Mouse (Mus musculus) telencephalon, adult 2 months (tissue): Measurements from ENCODE around the gene Mid1.
A peak's percentile ranks its signal among the peaks of the same experiment; 100 is the strongest.
"Not testable (repeated sequence)": the region's sequence is repeated elsewhere in the genome, so short reads cannot be mapped to it uniquely, and the experiment has no call there.

Source experiments
- DNase-seq: peaks from one replicate; pipeline ENCODE4 v3.0.0-alpha.2; 2011; ENCODE audit warnings: low read depth, low spot score

Gene Mid1

GRCm38 (mm10) chrX:169986519-169987367 lies 301.7 kb downstream of the Mid1 start:
- not testable (repeated sequence) for DNase-seq

- not testable (repeated sequence) for DNase-seq
These were observed 302.4 kb downstream of the Mid1 start for GRCm38 (mm10) chrX:169987368-169987837.

GRCm38 (mm10) chrX:169988571-169989218 lies 303.7 kb downstream of the Mid1 start:
- DNase-seq: not testable (repeated sequence)

GRCm38 (mm10) chrX:169989219-169989595 lies 304.2 kb downstream of the Mid1 start:
- not testable (repeated sequence) for DNase-seq

GRCm38 (mm10) chrX:169989691-169990631 lies 305.0 kb downstream of the Mid1 start:
- DNase-seq: not testable (repeated sequence)

GRCm38 (mm10) chrX:169991128-169991873 lies 306.3 kb downstream of the Mid1 start:
- not testable (repeated sequence) for DNase-seq

GRCm38 (mm10) chrX:169992086-169992930 lies 307.3 kb downstream of the Mid1 start:
- not testable (repeated sequence) for DNase-seq

DNA sequence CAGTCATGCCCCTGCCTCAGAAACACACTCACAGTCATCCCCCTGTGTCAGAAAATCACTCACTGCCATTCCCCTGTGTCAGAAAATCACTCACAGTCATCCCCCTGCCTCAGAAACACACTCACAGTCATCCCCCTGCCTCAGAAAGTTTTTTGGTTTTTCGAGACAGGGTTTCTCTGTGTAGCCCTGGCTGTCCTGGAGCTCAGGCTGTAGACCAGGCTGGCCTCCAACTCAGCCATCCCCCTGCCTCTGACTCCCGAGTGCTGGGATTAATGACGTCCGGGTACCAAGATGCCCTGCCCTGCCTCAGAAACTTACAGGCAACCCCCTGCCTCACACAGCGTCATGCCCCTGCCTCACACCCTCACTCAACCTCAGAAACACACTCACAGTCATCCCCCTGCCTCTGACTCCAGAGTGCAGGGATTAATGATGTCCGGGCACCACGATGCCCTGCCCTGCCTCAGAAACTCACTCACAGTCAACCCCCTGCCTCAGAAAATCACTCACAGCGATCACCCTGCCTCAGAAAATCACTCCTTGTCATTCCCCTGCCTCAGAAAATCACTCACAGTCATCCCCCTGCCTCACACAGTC lies 308.1 kb downstream of the Mid1 start:
- DNase-seq: not testable (repeated sequence)

DNA sequence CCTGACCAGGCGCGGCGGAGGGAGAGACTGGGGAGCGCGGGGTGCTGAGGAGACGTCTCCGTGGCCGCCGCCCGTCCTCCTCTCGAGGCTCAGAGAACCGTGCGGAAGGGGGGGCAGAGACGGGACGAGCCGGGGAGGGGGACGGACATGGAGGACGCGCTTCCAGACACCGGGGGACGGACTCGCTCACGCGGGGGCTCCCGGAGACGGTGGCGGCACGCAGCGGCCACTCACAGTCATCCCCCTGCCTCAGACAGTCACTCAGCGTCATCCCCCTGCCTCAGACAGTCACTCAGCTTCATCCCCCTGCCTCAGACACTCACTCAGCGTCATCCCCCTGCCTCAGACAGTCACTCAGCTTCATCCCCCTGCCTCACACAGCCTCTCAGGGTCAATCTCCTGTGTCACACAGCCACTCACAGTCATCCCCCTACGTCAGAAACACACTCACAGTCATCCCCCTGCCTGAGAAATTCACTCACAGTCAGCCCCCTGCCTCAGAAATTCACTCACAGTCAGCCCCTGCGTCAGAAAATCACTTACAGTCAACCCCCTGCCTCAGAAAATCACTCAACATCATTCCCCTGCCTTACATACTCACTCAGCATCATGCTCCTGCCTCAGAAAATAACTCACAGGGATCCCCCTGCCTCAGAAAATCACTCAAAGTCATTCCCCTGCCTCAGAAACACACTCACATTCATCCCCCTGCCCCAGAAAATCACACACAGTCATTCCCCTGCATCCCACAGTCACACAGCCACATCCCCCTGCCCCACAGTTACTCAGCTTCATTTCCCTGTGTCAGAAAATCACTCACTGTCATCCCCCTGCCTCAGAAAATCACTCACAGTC lies 309.2 kb downstream of the Mid1 start:
- not testable (repeated sequence) for DNase-seq

GRCm38 (mm10) chrX:169994866-169995711 lies 310.1 kb downstream of the Mid1 start:
- DNase-seq: not testable (repeated sequence)

DNA sequence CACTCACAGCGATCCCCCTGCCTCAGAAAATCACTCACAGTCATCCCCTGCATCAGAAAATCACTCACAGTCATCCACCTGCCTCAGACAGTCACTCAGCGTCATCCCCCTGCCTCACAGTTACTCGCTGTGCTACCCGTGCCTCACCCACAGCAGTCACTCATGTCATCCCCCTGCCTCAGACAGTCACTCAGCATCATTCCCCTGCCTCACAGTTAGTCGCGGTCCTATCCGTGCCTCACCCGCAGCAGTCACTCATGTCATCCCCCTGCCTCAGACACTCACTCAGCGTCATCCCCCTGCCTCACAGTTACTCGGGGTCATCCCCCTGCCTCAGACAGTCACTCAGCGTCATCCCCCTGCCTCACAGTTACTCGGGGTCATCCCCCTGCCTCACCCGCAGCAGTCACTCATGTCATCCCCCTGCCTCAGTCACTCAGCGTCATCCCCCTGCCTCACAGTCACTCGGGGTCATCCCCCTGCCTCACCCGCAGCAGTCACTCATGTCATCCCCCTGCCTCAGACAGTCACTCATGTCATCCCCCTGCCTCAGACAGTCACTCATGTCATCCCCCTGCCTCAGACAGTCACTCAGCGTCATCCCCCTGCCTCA lies 311.0 kb downstream of the Mid1 start:
- DNase-seq: not testable (repeated sequence)

DNA sequence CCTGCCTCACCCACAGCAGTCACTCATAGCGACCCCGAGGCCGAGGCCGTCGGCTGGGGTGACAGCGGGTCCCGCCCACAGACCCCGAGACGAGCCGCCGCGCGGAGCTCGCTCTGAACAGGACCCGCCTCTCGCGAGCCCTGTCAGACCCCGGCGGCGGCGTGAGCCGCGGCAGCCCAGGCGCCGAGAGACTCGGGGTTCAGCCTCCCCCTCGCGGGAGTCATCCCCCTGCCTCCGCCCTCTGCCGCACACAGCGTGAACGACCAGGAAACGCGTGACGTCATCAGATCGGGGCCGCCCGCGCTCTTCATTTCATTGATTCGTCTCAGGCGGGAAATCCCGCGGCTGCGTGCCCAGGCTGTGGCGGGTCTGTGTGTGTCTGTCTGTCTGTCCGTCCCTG lies 311.9 kb downstream of the Mid1 start:
- DNase-seq: peak; percentile 93

DNA sequence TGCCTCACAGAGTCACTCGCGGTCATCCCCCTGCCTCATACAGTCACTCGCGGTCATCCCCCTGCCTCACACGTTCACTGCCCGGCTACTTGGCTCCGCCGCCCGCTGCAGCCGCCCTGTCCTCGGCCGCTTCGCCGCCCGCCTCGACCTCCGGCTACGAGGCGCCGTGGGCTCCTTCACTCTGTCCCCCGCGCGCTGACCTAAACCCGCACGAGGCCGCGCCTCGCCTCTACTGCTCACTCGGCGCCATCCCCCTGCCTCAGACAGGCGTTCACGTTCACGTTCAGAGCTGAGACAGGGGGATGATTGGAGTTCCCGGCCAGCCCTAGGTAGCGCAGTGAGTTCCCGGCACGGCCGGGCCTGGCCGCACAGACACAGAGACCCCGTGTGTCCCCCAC lies 312.5 kb downstream of the Mid1 start:
- not testable (repeated sequence) for DNase-seq

DNA sequence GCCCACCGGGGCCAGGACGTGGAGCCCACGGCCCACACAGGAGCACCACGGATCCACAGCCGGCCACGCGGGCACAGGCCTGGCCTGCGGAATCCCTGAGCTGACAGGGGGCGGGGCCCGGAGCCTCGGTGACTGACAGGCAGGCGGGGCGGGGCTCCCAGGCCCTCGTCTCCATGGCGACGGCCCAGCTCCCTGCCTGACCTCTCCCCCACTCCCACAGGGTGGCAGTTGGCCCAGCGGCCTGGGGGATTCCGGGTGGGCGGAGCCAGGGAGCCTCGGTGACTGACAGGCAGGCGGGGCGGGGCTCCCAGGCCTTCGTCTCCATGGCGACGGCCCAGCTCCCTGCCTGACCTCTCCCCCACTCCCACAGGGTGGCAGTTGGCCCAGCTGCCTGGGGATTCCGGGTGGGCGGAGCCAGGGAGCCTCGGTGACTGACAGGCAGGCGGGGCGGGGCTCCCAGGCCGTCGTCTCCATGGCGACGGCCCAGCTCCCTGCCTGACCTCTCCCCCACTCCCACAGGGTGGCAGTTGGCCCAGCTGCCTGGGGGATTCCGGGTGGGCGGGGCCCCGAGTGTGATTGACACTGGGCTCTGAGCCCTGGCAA lies 313.0 kb downstream of the Mid1 start:
- peak; percentile 98 for DNase-seq

GRCm38 (mm10) chrX:169998559-169999219 lies 313.7 kb downstream of the Mid1 start:
- DNase-seq: not testable (repeated sequence)

- DNase-seq: not testable (repeated sequence)
These were observed 314.4 kb downstream of the Mid1 start for GRCm38 (mm10) chrX:169999226-169999883.
